Mouse (Mus musculus): ENCODE results near the gene Pnpla7.

GRCm38 (mm10) chr2:24934441-24934963 lies 41.3 kb upstream of the Pnpla7 start:
- TF ChIP-seq CTCF (IDR thresholded peaks at IDR 0.05; ENCODE audit: borderline replicate concordance, extremely low read depth, insufficient read depth, insufficient read length), result no peak
- TF ChIP-seq POLR2A (IDR thresholded peaks at IDR 0.05; ENCODE audit: borderline replicate concordance, extremely low read depth, insufficient read depth, insufficient read length, poor library complexity, severe bottlenecking), result no peak

Measured in brain, embryonic 14.5 days (tissue).